Mouse (Mus musculus) heart, adult 18-20 months (tissue): ENCODE results near the gene Tbkbp1. TPM values are rescaled to one million over a fixed set of nuclear protein-coding genes. Genes with fewer than 3 reads are reported as not detected.
A peak's percentile ranks its signal among the peaks of the same experiment; 100 is the strongest.

ENCODE experiments used
- DNase-seq, 2 experiments: peaks; one replicate each; pipeline ENCODE4 v3.0.0; 2021 to 2022; ENCODE audit warnings: mixed read lengths in 1 of 2
- total RNA-seq, 2 experiments: library from RNA; stranded (reverse); gene quantifications; 2 replicates each; pipeline ENCODE4 v1.2.3; 2021

Gene Tbkbp1
- total RNA-seq, 2 experiments from 2014 or later, result 12.5 to 15.0 TPM

DNA sequence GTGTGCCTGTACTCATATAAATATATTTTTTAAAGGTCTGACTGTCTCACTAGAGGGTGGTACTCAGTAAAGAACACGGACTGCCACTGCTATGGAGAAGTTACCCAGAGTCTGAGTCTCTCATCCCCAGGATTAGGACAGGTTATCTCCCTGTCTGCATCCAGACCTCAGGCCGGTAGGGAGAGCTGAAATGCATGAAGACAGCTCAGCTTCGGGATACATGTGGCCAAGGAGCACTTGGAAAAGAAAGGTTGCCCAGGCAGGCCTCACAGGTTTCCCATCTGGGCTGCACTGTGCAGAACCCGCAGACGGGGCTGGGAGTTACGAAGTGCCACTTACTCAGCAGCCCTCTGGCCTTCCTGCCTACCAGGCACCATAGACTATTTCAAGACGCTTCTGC is 5.7 kb upstream of the Tbkbp1 start:
- DNase-seq, result no peak

GRCm38 (mm10) chr11:97152662-97153287 is 1.5 kb upstream of the Tbkbp1 start:
- DNase-seq, result no peak

- DNase-seq, result peak; percentile 51 to 65
Measured at GRCm38 (mm10) chr11:97152023-97152426, 730 bp upstream of the Tbkbp1 start.

- peak; percentile 74 for DNase-seq
Measured at GRCm38 (mm10) chr11:97150411-97151330, 624 bp downstream of the Tbkbp1 start.

GRCm38 (mm10) chr11:97149995-97150410 is 1.3 kb downstream of the Tbkbp1 start:
- peak; percentile 86 to 94 for DNase-seq

DNA sequence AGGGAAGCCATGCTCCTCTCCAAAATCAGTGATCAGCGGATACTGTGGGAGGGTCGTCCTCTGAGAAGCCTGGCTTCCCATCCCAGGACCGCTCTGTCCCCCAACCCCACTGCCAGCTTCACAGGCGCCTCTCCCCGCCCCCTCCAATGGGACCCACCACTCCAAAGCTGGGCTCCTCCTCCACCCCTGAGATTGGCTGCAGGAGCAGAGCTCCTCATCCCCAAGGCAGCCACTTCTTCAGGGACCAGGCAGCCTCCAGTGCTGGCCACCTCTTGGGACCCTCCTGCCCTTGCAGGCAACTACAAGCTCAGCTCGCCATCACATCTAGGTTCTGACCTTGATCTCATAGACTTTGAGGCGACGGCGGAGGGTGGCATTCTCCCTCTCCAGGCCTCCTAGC is 2.3 kb downstream of the Tbkbp1 start:
- DNase-seq, result no peak

GRCm38 (mm10) chr11:97148591-97148990 is 2.7 kb downstream of the Tbkbp1 start:
- DNase-seq, result peak; percentile 24 to 37

DNA sequence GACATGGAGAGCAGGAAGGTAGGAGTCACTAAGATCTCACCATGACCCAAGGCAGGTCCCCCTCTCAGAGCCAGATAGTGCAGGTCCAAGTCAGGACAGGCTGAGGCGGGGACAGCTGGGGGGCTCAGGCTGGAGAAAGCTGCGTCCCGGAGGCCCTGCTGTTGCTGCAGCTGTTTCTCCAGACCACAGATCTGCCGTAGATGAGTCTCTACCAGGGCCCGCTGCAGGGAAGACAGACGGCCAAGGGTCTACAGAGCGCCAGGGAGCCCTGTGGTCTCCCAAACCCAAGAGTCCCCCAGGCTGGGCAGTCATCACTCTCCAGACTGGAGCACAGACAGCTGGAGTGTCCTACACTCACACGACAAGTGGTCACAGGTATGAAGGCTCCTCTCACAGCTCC is 4.0 kb downstream of the Tbkbp1 start:
- DNase-seq, result no peak

DNA sequence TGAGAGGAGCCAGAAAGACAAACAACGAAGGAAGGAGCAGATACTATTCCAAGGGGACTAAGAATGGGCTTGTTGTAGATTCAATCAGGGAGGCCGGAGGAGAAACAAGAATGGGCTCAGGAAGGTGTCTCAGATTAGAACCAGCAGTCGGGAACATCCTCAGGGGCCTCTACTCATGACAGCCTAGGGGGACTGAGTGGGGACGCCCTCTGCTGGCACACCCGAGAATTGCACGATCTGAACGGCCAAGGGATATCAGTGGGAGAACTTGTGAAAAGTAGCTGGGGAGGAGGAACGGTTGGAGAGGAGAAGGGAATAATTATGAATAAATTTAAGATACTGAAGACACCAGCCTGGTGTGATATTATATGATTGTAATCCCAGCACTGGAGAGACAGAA is 4.6 kb downstream of the Tbkbp1 start:
- peak; percentile 63 to 84 for DNase-seq

- DNase-seq, result no peak
Measured at GRCm38 (mm10) chr11:97145951-97146350, 5.3 kb downstream of the Tbkbp1 start.

DNA sequence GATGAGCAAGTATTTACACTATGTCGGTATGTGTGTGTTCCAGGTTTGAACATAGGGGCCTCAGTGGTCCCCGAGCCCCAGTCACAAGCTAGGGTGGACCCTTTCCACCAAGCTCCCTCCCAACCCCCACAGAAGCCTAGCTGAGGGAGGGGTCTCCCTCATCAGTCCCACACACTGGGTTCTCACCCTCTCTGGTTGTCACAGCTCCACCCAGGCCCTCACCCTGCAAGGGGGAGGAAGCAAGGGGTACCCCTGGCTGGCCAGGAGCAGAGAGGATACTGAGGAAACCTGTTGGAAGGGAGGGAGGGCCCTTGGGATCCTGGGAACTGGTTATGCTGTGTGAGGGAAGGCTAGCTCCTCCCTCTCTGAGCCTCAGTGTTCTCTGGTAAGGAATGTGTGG is 6.0 kb downstream of the Tbkbp1 start:
- no peak for DNase-seq

DNA sequence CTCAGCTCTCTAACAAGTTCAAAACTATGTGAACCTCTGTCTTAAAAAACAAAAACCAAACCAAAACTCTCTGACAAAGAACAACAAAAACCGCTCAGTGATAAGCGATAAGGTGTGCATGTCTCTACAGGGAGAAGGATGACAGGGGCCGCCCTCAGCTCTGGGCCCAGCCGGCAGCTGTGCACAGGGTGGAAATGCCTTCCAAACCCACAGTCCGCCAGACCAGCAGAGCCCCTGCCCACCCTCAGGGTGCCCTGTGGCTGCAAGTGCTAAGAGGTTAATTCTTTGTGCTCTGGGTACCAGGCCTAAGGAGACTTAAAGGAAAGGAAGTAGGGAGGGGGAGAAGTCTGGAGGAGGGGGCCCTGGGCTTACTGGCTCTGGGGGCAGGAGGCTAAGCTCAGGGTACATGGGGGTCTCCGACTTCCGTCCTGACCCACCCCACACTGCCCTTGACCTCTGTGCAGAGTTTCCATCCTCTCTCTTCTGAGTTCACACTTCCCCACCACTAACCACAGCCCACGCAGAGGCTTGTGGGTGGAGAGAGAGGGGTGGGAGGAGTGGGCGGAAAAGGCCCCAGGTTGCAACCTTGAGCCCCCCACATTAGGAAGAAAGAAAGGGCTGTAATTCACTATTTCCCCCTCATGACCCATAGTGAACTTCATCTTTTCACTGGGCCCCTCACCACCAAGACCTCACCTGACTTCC is 7.9 kb downstream of the Tbkbp1 start:
- DNase-seq, result no peak

DNA sequence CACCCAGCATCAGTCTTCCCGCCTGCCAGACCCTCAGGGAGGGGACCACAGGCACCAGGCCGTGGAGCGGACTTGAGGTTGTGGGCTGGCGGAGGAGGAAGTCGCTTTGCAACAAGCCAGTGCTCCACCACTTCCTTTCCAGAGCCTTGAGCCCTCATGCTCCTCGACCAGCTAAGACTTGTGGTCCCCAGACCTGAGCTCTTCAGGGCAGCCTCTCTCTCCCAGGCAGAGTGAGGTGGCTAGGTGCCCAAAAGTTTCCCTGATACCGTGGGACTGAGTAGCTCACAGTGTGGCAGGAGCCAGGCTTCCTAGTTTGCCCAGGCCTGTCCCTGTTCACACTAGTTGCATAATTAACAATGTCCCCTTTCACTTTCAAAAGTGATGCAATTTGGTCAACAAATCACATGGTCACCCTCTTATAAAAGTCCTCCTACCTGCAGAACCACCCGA is 9.1 kb downstream of the Tbkbp1 start:
- DNase-seq, result peak; percentile 34 to 63

GRCm38 (mm10) chr11:97140811-97141210 is 10.5 kb downstream of the Tbkbp1 start:
- no peak for DNase-seq

- DNase-seq, result no peak
Measured at GRCm38 (mm10) chr11:97139256-97139655, 12.0 kb downstream of the Tbkbp1 start.

DNA sequence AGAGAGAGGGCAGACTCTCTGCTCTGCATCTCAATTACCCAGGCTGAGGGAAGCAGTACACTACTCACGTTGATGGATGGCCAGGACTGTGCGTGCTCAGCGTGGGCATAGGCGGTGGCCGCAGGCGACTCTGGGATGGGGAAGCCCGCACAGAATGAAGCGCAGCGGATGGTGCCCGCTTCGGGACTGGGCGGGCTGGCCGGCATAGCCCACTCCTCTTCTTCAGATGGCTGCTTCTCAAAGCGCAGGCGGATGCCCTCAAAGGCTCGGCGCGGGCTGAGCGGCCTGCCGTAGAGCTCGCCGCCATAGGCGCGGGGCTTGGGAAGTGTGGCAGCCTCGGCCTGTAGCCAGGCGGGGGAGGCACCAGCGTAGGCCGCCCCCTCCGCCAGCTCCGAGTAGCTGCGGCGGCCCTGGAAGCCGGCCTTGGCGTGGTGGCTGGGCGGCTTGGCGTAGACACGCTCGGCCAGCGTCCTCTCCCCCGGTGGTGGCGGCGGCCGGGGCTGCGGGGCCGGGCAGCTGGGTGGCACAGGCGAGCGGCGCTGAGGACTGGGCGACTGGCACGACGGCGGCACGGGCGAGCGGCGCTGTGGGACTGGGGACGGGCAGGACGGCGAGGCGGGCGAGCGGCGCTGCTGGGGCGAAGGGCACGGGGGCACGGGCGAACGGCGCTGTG is 12.6 kb downstream of the Tbkbp1 start:
- DNase-seq, result no peak

DNA sequence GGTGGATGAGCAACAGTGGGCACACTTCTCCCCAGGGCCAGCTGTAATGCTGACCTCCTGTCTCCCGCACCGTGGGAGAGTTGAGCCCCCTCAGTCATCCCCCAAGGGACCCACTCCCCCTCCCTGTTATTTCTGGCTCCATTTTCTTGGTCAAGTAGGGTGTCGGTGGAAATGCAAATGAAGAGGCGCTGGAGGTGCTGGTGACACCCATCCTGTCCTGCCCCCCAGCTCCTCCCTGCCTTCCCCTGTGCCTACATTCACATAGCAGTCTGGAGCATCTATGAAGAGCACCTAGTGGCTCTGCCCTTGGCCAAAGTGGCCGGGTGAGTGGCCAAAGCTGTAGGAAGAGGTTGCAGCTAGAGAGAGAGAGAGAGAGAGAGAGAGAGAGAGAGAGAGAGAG is 18.0 kb downstream of the Tbkbp1 start:
- no peak for DNase-seq

DNA sequence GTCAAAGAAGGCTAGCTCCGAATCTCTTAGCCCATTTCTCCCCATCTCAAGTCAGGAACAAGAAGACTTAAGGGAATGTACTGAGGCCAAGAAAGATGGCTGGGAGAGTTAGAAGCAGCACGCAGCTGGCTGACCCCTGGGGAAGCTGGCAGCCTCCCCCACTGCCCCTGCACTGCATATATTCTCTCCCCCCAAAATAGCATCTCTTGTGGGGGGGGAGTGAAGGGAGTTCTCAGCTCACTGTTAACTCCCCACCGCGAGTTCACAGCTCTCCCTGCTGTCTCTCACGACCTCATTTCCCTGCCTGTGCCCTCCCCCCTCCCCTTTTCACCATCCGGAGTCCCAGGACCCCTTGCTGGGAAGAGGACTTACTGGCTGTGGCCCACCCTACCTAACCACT is 19.1 kb downstream of the Tbkbp1 start:
- no peak for DNase-seq

GRCm38 (mm10) chr11:97131683-97132082 is 19.6 kb downstream of the Tbkbp1 start:
- no peak for DNase-seq

DNA sequence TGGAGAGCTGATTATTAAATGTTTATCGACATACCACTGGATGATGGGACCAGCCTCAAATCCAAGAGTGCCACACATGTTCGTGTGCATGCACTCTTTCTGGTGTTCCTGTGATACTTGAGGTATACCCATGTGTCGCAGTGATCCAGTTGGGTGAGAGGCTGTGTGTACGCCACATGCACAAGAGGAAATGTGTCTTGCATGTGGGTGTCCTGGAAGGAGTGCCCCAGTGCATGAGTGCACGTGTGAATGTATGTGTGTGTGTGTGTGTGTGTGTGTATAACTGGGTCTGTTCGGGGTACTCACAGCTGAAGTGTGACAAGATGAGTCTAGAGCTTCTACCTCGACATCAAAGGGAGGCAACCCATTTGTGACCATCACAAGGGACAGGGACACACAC is 21.0 kb downstream of the Tbkbp1 start:
- no peak for DNase-seq

DNA sequence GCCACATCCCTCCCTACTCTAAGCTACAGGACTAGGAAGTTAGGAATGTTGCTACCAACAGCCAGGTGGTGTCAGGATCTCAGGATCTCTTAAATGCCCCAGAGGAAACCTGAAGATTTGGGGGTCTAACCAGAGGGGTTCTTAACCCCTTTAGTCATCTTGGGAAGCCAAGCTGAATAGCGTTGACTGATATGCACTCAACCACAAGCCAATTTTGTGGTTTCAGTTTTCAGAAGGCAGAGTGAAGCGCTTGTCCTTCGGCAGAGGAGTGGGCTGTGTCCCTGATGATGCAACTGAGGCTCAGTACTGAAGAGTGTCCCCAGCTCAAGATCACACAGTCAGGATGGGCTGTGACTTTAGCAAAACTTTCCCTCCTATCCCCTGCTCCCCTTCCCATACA is 22.3 kb downstream of the Tbkbp1 start:
- DNase-seq, result no peak
